Comparison of ENCODE assay signal across 20 mouse cellular contexts in the genomic region with DNA sequence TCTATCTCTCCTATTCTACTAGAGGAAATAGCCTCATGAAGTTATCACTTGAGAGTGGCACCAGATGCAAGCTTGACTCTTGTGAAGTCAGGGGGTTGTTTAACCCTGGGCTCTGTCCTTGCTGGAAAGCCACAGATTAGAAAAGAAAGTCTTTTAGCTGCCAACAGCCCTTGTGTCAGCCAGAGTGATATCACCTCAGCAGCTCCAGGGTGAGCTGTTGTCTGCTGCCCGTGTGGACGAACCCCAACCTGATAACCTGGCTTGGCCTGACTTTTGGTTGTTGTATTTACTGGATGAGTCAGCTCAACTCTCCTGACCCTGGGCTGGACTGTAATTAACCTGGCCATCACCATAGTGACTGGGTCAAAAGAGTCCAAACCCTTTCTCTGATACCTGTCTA.
DNase-seq lines count a peak whose midpoint lies in the region; ATAC-seq and TF ChIP-seq lines count a peak whose summit lies in the region.
"Had no signal": no experiment of that assay in that cellular context is flagged by ENCODE, and none has a peak within 500 bp of the region (broad histone marks: within the 10 kb centered on the region; RNA-seq: fewer than 3 reads in every experiment).

No protein-coding gene starts in this region.

- no peak for TF ChIP-seq POLR2A in kidney, adult 2 months (IDR thresholded peaks at IDR 0.05; ENCODE audit: low read depth, low read length)

- H3K4me2 ChIP-seq in intestine, postnatal 0 days (replicated peaks; ENCODE audit: low read depth): no peak overlapping the region
- no peak overlapping the region for H3K4me2 ChIP-seq in liver, embryonic 16.5 days (ENCODE audit: low read depth, low read length)
- H3K4me2 ChIP-seq: embryonic facial prominence, embryonic 13.5 days; forebrain, embryonic 12.5 days; kidney, embryonic 15.5 days; limb, embryonic 13.5 days; midbrain, embryonic 12.5 days; neural tube, embryonic 13.5 days had no signal

- DNase-seq in kidney, adult 2 months: peak; percentile 29
- no peak for DNase-seq in kidney, postnatal 10 days
- no peak for DNase-seq in cerebellum, adult 8-10 months
- DNase-seq in spleen, postnatal 4 days (ENCODE audit: low spot score in 2 of 2): no peak
- no peak for DNase-seq in layer of hippocampus, postnatal 36 days
- DNase-seq: adrenal gland, postnatal 36 days; cerebellum, adult 9-10 months; gastrocnemius, postnatal 14 days; right cerebral cortex, postnatal 14 days; thymus, postnatal 36 days had no signal

- 0 out of 2 replicates have a peak, but pooled peaks cover 3% of the 10 kb centered on the region for H3K4me1 ChIP-seq in kidney, adult 2 months (ENCODE audit: control insufficient read depth, insufficient read depth, low read length)
- H3K4me1 ChIP-seq in intestine, postnatal 0 days (replicated peaks; ENCODE audit: control insufficient read depth, insufficient read depth, low read length): no peaks in the 10 kb centered on the region
- H3K4me1 ChIP-seq in liver, embryonic 16.5 days (ENCODE audit: control insufficient read depth, low read depth, low read length): peaks cover 19% of the 10 kb centered on the region
- H3K4me1 ChIP-seq: forebrain, embryonic 12.5 days; kidney, embryonic 15.5 days; midbrain, embryonic 12.5 days; neural tube, embryonic 13.5 days had no signal

- no peaks in the 10 kb centered on the region for H3K27me3 ChIP-seq in kidney, adult 2 months (replicated peaks; ENCODE audit: control insufficient read depth, insufficient read depth, low read length)
- H3K27me3 ChIP-seq in intestine, postnatal 0 days (replicated peaks; ENCODE audit: control insufficient read depth, insufficient read depth, low read length): no peaks in the 10 kb centered on the region
- H3K27me3 ChIP-seq in liver, embryonic 16.5 days (ENCODE audit: control insufficient read depth, insufficient read depth, low read depth, low read length): no peaks in the 10 kb centered on the region
- H3K27me3 ChIP-seq: embryonic facial prominence, embryonic 13.5 days; forebrain, embryonic 12.5 days; kidney, embryonic 15.5 days; limb, embryonic 13.5 days; midbrain, embryonic 12.5 days; neural tube, embryonic 13.5 days had no signal

- no peaks in the 10 kb centered on the region for H3K9me3 ChIP-seq in intestine, postnatal 0 days (ENCODE audit: control insufficient read depth)
- H3K9me3 ChIP-seq in liver, embryonic 16.5 days (replicated peaks; ENCODE audit: control insufficient read depth, low read length): no peaks in the 10 kb centered on the region
- H3K9me3 ChIP-seq: embryonic facial prominence, embryonic 13.5 days; forebrain, embryonic 12.5 days; kidney, embryonic 15.5 days; limb, embryonic 13.5 days; midbrain, embryonic 12.5 days; neural tube, embryonic 13.5 days had no signal

- no peaks in the 10 kb centered on the region for H3K36me3 ChIP-seq in kidney, adult 2 months (ENCODE audit: control insufficient read depth, insufficient read depth, low read length)
- no peaks in the 10 kb centered on the region for H3K36me3 ChIP-seq in intestine, postnatal 0 days (ENCODE audit: control insufficient read depth, insufficient read depth)
- H3K36me3 ChIP-seq in liver, embryonic 16.5 days (ENCODE audit: control insufficient read depth, insufficient read depth): no peaks in the 10 kb centered on the region
- H3K36me3 ChIP-seq: embryonic facial prominence, embryonic 13.5 days; forebrain, embryonic 12.5 days; kidney, embryonic 15.5 days; limb, embryonic 13.5 days; midbrain, embryonic 12.5 days; neural tube, embryonic 13.5 days had no signal

- WGBS in kidney, adult 2 months: 51% methylated on average over 2 of the region's 2 CpGs
- WGBS in intestine, postnatal 0 days: 45% methylated on average over 2 of the region's 2 CpGs
- 2% methylated on average over 2 of the region's 2 CpGs for WGBS in liver, embryonic 16.5 days (ENCODE audit: insufficient replicate concordance)

- H3K27ac ChIP-seq in kidney, adult 2 months (ENCODE audit: insufficient read depth, low read depth, low read length): no peak overlapping the region
- peak overlapping the region; percentile 36; the same call in 1 of the 2 replicates for H3K27ac ChIP-seq in intestine, postnatal 0 days (ENCODE audit: low read depth, low read length)
- 0 out of 2 replicates have a peak overlapping the region, but pooled peaks have one; percentile 24 for H3K27ac ChIP-seq in liver, embryonic 16.5 days (ENCODE audit: low read length)
- H3K27ac ChIP-seq: embryonic facial prominence, embryonic 13.5 days; forebrain, embryonic 12.5 days; hindbrain, postnatal 0 days; kidney, embryonic 15.5 days; limb, embryonic 13.5 days; midbrain, embryonic 12.5 days; neural tube, embryonic 13.5 days had no signal

- peak; percentile 82 for ATAC-seq in intestine, postnatal 0 days
- peak; percentile 80 for ATAC-seq in liver, embryonic 16.5 days (ENCODE audit: low read depth)
- ATAC-seq: hindbrain, postnatal 0 days; lung, postnatal 0 days had no signal

- no peak overlapping the region for H3K9ac ChIP-seq in intestine, postnatal 0 days (ENCODE audit: low read depth, low read length)
- no peak overlapping the region for H3K9ac ChIP-seq in liver, embryonic 16.5 days (ENCODE audit: low read depth, low read length)
- H3K9ac ChIP-seq: embryonic facial prominence, embryonic 13.5 days; forebrain, embryonic 12.5 days; kidney, embryonic 15.5 days; limb, embryonic 13.5 days; midbrain, embryonic 12.5 days; neural tube, embryonic 13.5 days had no signal

- TF ChIP-seq CTCF in kidney, adult 2 months (conservative IDR thresholded peaks at IDR 0.05; ENCODE audit: insufficient read depth, insufficient read length, low read depth, low read length): no peak
- TF ChIP-seq CTCF in intestine, postnatal 0 days (IDR thresholded peaks at IDR 0.05; ENCODE audit: low read depth): no peak

- H3K4me3 ChIP-seq in kidney, adult 2 months (ENCODE audit: insufficient read depth, low read depth, low read length): no peak overlapping the region
- H3K4me3 ChIP-seq in intestine, postnatal 0 days (ENCODE audit: low read depth, low read length): no peak overlapping the region
- no peak overlapping the region for H3K4me3 ChIP-seq in liver, embryonic 16.5 days (ENCODE audit: low read depth, low read length)
- H3K4me3 ChIP-seq: embryonic facial prominence, embryonic 13.5 days; forebrain, embryonic 12.5 days; kidney, embryonic 15.5 days; limb, embryonic 13.5 days; midbrain, embryonic 12.5 days; neural tube, embryonic 13.5 days had no signal
